Mouse (Mus musculus) layer of hippocampus, postnatal 10 days (tissue): ENCODE data around the gene Actr2. TPM values are rescaled to one million over a fixed set of nuclear protein-coding genes. Genes with fewer than 3 reads are reported as not detected.
"Not testable (repeated sequence)": the region's sequence is repeated elsewhere in the genome, so short reads cannot be mapped to it uniquely, and the experiment has no call there.

Experiments used
- DNase-seq, 2 experiments: peaks; one replicate each; pipeline ENCODE4 v3.0.0; 2021; ENCODE audit warnings: low spot score in 2 of 2
- total RNA-seq, 2 experiments: library from RNA; stranded (reverse); gene quantifications; 2 replicates each; pipeline ENCODE4 v1.2.3; 2021

Gene Actr2
- total RNA-seq, 2 experiments from 2014 or later: 307 to 336 TPM

DNA sequence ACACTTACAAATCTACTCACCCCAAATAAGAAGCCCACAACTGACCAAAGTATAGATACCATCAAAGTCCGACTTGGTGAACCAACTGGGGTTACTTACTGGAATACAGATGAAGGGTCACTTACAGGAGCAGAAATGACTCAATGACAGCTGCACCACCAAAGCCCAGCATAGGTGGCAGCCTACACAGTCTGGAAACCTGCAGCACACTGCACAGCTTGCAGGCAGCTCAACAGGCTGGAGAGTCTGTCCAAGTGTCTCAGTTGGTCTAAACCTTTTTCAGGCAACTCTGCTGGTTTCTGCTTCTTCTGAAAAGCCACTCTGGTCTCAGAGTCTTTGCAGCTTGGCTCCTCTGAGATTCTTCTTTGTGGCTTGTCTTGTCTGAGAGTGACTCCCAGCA is 12.7 kb upstream of the Actr2 start:
- no peak for DNase-seq

DNA sequence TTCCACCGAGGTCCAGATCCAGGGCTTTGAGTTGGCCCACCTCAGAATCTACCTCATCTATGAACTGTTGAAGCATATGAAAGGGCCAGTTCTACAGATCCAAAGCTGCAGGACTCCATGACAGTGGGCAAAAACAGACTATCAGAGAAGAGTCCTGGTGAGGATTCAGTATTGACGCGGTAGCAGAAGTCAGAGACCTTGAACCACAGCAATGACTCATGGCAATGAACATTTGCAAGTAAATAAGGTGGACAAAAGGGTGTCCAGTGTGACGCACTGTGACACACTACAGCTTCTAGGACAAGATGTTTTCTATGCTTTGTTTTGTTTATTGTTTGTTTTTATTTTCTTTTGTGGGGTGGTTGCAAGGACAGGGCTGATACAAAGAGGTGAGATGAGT is 4.0 kb upstream of the Actr2 start:
- no peak for DNase-seq

DNA sequence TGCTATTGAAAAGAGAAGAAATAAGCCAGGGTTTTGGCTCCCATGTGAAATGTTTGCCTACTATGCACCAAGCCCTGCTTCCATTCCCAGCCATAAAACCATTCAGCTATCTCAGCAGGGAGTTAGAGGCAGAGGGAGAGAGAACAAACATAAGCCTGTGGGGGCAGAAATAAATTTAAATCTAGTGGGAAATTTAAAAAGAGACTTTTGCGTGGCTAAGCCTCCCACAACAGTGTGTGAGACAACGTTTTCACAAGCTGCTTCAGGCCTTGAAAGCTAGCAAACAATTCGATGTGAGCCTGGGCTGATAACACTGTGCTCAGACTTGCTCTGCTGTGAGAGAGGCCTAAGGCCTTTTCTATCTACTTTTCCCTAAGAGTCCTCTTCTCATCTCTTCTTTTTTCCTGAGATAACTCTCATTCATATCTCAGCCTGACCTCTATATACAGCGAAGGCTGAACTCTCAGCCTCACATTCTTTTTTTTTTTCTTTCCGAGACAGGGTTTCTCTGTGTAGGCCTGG is 3.4 kb upstream of the Actr2 start:
- DNase-seq: no peak

DNA sequence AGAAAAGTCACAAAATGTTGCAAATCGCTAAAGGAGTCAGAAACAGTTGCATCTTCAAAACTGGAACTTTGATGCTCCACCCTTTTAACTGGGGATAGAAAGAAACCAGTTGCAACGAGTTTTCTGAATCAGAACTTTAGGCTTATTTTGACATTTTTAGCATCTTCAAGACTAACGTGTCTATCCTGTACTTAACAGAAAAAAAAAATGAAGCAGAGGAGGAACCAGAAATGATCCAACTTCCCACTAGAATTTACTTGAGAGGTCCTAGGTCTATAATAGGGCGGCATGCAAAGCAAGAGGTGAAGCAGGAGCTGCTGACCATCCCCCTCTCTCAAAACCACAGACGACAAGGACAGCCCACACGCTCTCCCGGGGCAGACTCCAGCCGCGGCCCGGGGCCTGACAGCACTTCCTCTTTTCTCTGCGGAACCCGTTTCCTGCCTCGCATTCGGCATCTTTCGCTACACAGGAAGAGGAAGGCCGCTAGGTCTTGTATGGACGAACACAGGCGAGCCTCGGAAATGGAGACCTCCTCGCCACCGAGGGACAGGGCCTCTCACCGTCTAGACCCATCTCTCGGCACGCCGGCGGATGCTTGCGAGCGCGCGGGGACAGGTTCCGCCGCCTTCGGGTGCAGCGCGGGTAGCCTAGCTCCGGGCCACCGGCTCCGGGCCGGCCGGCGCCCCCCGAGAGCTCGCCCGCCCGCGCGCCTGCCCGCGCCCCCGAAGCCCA is 540 bp downstream of the Actr2 start:
- DNase-seq: peak; percentile 74 to 76

DNA sequence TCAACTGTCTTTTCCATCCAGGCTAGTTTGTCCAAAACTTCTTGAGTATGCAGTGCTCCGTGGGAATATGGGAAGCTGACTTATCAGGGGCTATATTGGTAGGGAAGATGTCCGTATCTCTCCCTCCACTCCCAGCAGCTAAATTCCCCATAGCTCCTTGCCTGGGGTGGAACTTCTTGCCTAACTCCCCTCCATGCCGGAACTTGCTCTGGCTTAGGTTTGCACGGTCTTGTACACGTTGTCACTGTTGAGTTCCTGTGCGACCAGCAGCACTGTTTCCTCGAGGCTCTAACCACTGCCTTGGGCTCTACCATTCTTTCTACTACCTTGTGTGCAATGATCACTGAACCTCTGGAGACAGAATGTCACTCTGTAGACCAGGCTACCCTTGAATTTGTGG is 4.6 kb downstream of the Actr2 start:
- no peak for DNase-seq

DNA sequence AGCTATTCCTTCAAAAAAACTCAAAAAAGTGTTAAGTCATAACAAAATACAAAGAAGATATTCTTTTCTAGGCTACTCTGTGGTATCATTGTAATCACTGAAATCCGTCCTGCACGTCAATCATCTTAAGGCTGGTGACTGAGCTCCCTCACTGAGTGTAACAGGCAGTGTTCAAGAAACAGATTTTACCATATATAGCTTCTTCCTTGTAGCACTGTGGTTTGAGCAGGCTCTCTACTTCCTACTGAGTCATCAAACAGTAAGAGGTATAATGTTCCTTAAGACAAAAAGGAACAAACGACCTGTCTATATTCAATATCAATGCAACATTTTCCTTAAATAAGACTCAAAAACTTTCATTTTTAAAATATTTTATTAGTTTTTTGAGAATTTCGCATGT is 5.0 kb downstream of the Actr2 start:
- no peak for DNase-seq

DNA sequence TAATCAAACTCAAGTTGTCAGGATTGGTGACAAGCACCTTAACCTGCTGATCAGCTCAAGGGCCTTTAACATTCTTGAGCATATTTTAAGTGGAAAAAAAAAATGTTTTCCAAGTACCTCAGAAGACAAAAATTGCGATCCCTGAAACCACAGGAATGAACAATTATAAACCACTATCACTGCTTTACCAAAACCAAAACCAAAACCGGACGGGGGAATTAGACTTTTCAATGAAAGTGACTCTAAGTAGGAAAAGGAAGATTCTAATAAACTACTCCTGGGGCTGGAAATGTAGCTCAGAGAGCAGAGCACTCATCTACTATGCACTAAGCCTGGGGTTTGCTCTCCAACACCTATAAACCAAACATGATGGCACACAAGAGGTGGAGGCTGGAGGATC is 5.8 kb downstream of the Actr2 start:
- no peak for DNase-seq

DNA sequence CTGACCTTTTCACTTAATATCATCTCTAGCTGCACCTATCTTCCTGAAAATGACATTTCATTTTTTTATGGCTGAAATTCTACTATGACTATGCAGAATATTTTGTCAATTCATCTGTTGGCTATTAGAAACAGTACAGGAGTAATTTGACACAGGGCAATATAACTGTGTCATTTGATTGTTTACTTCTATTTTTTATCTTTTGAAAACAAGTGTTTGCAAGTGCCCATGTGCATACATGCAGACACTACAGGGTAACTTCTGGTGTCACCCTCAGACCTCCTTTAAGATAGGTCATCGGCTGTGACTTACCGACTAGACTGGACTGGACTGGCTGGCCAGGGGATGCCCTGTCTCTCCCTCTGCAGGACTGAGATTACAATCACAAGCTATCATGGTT is 8.8 kb downstream of the Actr2 start:
- DNase-seq: no peak

DNA sequence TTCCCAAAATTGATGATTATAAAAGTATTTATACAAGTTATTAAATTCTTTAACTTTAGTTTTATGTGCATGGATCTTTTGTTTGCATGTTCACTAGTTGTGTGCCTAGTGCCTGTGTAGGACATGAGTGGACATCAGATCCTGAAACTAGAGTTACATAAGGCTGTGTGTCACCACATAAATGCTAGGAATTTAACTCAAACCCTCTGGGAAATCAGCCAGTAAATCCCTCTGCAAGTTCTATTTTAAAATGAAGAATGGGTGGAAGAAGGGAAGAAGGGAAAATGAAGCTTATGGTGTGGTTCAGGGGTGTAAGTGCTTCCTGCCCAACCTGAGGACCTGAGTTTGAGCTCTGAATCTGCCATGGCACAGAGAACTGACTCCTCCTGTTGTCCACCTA is 26.4 kb downstream of the Actr2 start:
- DNase-seq: no peak

DNA sequence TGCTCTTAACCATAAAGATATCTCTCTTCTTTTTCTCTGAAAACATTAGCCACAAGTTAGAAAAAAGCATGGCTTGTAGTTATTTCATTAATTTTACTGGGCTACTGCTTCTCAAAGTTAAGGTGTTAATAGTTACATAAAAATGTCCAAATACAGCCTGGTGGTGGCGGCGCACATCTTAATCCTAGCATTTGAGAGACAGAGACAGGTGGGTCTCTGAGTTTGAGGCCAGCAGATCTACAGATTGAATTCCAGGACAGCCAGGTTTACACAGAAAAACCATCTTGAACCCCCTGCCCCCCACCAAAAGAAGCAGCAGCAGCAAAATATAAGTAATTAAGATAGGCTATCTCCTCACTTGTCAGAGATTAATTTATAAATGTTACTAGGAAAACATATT is 27.1 kb downstream of the Actr2 start:
- no peak for DNase-seq

DNA sequence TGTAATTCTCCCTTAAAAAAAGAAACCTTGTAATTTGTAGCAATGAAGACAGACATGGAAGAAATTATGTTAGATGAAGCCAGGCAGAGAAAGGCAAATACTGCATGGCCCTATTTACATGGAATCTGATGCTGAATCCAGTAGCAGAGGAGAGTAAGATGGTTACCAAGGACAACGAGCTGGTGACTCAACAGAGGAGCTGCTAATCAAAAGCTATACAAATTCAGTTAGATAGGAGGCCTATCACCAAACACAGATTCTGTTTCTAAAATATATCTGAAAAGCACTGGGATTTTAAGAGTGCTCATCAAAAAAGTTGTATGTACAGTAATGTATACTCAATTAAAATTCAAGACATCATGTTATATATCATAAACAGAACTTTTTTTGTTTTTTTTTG is 37.3 kb downstream of the Actr2 start:
- DNase-seq: no peak

DNA sequence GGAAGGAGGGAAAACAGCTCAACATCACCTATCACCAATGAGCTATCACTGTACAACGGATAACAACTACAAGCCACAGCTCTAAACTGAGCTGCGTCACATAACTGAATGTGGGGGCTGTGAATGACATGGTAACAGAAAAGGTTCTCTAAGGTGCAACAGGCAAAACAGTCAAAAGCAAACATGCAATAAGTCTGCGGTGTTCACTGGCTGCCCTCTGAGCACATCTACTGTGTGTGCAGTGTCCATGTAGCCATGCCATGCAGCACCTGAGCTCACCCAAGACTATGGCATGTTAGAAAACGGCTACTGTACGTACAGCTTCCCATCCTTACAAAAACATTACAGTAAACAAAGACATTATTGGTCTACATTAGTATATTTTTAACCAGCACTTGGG is 39.9 kb downstream of the Actr2 start:
- no peak for DNase-seq

DNA sequence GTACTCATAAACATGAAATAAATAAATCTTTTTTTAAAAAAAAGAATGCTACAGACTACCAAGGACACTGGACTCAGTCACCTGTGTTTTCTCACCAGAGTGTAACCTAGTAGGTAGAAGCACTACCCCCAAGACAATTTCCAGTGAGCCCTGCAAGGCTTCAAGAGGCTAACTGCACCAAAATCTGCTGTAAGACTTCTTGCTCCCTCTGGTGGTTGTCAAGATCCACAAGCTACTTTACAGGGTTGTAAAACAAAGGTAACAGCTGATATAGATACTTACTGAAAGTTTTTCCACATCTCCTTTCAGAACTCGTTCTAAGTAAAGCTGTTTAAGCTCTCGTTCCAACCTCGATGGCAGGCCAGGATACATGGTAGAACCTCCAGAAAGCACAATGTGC is 40.5 kb downstream of the Actr2 start:
- no peak for DNase-seq

DNA sequence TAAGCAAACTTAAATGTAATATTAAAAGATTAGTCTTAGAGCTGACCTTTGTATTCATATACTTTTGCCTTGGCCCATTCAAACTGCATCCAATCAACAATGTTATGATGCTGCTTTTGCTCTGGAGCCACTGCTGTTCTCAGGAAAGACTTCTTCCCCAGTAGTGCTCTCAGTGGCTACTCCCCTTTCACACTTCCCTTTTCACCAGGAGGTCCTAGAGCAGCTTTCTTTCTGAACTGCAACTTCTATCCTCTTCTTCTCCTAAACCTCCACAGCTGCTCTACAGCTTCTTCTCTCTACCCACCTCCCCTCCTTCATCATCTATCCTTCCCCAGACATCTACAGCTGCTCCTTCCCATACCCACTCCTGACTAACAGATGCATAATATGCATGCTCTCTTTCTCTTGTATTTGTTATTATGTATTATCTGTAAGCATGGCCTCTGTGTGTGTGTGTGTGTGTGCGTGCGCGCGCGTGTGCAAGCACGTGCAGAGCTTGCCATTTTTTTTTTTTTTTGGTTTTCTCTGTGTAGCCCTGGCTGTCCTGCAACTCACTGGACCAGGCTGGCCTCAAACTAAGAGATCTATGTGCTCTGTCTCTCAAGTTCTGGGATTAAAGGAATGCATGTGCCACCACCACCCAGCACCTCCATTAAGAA is 44.2 kb downstream of the Actr2 start:
- no peak for DNase-seq

DNA sequence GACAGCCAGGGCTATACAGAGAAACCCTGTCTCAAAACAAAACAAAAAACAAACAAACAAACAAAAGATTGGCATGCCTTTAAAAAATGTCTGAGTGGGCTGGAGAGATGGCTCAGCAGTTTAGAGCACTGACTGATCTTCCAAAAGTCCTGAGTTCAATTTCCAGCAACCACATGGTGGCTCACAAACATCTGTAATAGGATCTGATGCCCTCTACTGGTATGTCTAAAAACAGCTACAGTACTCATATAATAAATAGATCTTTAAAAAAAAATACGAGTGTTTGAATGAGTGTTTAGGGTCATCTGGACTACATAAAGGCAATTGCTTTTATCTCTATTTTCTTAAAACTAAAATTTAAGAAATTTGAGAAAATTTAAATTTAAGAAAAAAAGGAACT is 45.2 kb downstream of the Actr2 start:
- DNase-seq: no peak

DNA sequence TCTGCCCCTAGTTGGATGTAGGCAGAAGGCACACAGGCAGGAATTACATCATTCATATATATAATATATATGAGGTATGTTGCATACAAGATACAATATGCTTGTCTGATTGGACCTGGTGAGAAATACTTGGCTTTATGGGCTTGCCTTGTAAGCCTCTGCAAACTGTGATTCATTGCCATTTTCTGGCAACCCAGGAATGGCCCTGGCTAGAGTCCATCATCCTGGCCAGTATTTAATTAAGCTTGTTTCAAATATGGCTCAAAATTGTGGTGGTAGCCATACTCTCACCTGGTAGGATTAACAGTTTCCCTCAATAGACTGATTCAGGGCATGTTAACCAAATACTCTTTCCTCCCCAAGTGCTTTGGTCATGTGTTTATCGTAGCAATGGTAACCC is 46.6 kb downstream of the Actr2 start:
- DNase-seq: no peak

DNA sequence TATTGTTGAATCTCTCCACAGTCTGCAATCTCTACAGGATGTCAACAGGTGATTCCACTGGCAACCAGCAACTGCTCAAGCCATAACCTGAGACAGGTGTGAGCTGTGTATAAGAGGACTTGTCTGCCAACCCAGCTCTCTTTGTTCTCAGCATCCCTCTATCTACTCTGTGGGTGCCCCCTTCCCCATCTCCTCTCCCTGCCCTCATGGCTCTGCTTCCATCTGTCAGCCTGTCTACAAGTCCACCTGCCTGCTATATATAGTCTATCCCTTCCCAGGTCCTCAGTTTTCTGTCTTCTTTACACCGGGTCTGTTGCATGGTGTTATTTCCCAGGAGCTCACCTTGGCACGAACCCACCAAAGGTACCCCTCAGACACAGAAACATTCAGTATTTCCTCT is 47.8 kb downstream of the Actr2 start:
- DNase-seq: no peak

DNA sequence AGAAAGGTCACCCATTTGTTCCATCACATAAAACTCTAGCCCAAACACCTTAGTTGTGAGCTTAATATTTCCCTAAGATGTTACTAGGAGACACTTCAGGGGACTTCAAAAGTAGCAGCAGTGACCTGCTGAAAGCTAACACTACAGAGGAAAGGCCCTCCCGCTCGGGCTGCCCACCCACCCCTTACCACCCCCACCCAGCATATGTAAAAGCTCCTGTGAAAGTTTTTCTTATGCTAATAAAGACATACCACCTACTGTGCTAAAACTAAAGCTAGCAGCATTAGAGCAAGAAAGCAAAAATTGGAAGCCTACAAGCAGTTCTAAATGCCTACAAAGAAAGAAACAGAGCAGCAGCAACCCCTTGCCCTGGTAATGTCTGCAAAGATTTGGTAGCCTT is 48.6 kb downstream of the Actr2 start:
- DNase-seq: not testable (repeated sequence)

DNA sequence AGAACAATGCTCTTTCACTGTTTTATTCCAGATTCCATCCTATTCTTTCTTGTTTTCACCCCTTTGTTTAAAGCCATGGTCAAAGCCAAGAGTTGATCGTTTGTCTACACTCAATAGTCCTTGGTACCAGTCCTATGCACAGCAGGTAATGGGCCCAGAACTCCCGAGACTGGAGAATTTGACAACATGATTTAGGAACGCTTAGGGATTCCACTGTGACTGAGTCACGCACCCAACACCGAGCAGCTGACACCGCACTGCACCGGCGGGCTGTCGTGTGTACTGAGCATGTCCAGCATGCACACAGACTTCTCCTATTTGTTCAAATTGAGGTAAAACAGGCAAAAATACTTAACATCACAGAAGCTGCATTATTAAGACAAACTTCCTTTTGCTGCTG is 49.9 kb downstream of the Actr2 start:
- DNase-seq: not testable (repeated sequence)

DNA sequence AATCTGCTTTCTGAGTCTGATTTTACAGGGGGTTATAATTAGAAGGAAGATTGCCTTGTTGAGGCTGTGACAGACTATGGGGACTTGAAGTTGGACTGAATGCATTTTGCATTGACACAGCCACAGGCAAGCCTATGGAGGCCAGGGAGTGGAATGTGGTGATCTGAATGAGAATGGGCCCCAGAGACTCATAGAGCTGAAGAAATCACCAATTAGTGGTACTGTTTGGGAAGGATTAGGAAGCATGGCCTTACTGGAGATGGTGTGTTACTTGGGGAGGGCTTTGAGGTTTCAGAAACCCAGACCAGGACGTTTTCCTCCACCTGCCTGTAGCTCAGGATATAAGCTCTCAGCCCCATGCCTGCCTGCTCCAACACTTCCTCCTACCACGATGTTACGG is 53.0 kb downstream of the Actr2 start:
- no peak for DNase-seq

DNA sequence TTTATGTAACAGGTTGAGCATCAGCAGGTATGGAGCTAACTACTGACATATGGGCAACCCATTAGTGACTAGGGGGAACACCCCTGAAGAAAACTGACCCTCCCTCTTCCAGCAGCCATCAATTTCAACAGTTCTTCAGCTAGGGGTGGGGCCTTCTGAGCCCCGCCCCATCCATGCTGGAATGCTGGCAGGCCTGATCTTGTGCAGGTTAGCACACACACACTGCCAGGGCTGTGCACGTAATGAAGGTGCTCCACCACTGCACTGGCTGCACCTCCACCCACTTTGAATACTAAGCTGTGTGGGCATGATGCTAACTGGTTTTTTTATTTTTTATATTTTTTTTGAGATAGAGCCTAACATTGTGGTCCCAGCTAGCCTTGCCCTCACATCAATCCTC is 55.3 kb downstream of the Actr2 start:
- no peak for DNase-seq

DNA sequence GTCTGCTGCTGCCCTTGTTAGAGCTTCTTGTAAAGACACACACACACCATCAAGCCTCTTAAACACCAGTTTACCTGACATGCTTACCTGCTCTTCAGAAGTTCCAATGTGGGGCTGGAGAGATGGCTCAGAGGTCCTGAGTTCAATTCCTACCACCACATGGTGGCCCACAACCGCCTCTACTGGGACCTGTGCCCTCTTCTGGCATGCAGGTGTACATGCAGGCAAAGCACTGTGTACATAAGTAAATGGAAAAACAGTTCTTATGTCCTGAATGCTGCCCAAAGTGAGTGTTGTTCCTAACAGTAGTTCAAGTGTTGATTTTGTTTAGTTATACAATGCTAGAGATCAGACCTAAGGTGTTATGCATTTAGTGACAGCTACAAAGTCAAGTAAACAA is 56.5 kb downstream of the Actr2 start:
- DNase-seq: no peak

DNA sequence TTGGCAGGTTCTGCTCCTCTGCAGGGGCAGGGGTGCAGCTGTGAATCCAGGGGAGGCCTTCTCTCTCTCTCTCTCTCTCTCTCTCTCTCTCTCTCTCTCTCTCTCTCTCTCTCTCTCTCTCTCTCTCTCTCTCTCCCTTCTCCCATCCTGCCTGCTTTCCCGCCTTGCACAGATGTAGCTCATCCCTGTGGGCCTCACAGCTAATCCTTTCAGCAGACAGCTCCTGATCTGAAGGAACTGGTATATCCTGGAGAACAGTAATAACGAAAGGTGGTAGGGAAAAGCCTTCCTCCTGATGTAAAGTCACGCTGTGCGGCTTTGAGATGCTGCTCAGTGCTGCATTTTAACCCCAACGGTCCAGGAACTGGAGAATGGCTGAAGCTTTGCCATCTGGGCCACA is 58.1 kb downstream of the Actr2 start:
- DNase-seq: no peak
